Mouse (Mus musculus) lung, postnatal 36 days (tissue): ENCODE measurements around the gene Dpp3.
"Not testable (repeated sequence)": the region's sequence is repeated elsewhere in the genome, so short reads cannot be mapped to it uniquely, and the experiment has no call there.

Experiments
- DNase-seq: peaks from one replicate; pipeline ENCODE4 v3.0.0; 2022; ENCODE audit warnings: mixed read lengths

Gene Dpp3

GRCm38 (mm10) chr19:4927904-4928531 lies at the start of gene Dpp3:
Gene Dpp3 (minus strand): TSS chr19:4928287.
- peak; percentile 100 for DNase-seq

GRCm38 (mm10) chr19:4968236-4968635 lies 40.1 kb upstream of the Dpp3 start:
- peak; percentile 10 for DNase-seq

- DNase-seq, result peak; percentile 98
Observed at GRCm38 (mm10) chr19:4961928-4962601, 34.0 kb upstream of the Dpp3 start, which contains the start of gene Mrpl11. Gene Mrpl11 (plus strand): TSS chr19:4962147.

- DNase-seq, result not testable (repeated sequence)
Observed at GRCm38 (mm10) chr19:4948641-4949040, 20.6 kb upstream of the Dpp3 start.

DNA sequence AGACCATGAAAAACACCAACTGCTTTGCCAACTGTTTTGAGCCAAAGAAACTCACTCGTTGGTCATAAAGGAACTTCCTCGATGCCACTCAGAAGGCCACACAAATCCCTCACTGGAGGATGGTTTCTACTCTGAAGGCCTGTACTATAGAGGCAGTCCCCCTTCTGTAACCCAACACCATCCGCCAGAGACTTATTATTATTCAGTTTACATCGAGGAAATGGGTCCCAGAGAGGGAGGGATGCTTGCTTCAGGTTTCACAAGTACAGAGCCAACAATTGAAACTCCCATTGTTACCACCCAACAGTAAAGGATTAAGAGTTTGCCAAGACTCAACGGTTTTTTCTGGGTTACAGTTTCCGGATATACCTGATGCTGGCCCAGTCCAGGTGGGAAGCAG lies 17.5 kb upstream of the Dpp3 start:
- no peak for DNase-seq

- DNase-seq, result peak; percentile 60
Observed at GRCm38 (mm10) chr19:4943253-4943588, 15.1 kb upstream of the Dpp3 start.

DNA sequence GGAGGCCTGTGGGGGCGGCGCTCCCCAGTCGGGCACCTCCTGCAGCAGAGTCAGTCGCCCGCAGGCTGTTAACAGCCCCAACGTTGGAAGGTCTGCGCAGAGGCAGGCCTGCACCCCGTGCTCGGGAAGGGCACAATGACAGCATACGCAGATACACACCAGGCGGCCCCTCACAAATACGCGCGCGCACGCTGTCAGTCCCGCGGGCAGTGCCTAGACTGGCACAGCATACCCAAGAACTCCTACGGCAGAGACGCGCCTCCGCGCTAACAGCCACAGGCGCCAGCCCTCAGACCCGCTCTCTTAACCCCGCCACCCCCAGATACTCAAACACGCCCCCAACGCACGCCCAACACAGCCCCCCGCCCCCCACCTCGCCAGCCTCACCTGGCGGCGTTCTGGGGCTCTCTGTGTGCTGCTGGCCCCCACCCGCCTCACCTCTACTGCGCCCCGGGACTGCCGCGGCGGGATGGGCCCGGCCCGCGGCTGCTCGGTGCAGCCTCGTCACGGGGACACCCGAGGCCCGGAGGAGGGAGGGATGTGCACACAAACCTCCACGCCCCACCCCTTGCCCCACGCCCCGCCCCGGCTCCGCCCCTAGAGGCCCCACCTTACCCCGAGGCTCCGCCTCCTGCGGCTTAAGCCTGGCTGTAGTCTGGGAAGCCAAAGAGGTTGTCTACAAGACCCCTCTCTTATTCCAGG lies 14.6 kb upstream of the Dpp3 start, which contains the start of gene Peli3:
Gene Peli3, minus strand, starts transcription at position 577 of the 702 bp plus-strand sequence.
- peak; percentile 79 for DNase-seq

DNA sequence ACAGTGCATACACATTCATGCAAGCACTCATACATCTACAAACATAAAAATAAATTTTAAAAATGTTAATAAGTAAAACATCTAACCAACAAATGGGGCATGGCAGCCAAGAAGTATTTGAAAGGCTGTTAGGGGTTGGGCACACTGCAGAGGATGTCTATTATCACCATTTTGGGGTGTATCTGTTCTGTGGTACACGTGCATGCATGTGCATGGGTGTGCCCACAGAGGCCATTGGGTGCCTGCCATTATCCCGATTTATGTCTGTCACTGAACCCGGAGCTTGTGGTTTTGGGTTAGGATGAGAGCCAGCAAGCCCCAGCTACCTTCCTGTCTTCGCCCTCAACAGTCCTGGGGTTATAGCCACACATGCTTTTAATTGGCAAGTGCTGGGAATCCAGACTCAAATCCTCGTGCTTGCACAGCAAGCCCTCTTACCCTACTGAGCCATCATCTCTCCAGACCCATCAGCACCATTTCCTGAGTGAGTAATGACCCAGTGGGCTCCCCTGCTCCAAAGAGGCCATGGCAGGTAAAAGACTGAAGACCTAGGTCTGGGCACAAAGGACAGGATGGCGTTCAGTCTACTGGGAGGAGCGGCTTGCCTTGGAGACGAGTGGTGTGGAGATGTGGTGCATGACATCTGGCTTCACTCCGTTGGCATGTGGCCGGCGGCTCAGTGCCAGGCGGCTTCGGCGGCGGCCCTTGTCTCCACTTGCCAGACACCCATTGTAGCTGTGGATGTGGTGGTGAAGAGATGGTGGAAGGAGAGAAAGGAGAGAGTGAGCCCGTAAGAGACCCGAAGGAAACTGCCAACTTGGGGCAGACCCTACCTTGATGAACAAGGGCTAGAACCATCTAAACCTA lies 9.6 kb upstream of the Dpp3 start:
- DNase-seq, result no peak

DNA sequence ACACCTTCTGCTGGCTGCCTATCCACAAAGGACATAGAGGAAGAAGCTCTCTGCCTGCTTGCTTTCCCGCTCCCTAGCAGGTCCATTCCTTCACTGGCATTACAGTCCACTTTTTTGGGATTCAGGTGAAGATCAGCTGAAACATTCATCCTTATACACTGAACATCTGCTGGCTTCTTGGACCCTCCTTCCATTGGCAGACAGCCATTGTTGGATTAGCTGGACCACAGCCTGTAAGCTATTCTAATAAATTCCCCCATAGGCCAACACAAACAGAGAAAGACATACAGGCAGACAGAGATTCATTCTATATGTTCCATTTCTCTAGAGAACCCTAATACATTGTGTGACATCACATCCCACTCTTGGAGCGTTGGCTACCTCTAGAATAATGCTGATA lies 8.8 kb upstream of the Dpp3 start:
- no peak for DNase-seq

DNA sequence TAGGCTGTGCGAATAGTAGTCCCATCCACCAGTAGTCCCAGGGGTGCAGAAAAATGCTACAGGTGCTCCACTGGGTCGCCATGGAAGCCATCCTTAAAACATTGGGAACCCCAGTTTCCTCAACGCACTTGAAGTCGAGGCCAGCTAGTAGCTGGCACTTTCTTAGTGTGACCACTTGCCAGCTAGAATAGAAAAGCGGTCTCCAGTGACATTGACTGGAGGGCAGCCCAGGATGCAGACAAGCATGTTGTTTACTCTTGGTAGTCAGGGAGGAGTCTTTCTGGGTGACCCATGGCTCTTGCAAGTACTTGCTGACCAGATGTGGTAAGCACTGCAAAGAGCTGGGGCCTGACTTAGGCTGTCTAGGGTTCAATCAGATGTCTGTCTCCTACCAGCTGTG lies 694 bp upstream of the Dpp3 start:
- peak; percentile 24 for DNase-seq

DNA sequence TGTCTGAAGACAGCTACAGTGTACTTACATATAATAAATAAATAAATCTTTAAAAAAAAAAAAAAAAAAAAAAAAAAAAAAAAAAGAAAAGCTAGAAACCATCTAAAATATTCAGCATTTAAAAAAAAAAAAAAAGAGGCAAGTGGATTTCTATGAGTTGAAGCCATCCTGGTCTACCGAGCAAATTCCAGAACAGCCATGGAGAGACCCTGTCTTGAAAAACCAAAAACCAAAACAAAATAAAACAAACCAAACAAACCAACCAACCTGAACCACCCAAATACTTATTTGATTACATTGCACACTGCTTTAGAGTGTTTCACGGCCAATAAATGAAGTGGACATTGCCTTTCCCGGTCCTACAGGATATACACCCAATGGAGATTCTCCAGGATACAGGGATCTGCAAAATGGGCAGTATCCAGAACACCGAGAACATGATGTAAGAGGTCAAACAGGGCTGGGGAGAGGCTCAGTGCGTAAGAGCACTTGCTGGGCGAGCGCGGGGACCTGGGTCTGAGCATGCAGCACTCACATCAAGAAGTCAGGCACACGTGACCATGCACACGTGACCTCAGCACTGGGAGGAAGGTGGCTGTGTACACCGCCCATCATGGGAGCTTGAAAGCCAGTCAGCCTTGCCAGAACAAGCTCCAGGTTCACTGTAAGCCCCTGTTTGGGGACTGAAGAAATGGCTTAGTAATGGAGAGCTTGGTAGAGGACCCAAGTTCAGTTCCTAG lies 2.8 kb downstream of the Dpp3 start:
- no peak for DNase-seq

DNA sequence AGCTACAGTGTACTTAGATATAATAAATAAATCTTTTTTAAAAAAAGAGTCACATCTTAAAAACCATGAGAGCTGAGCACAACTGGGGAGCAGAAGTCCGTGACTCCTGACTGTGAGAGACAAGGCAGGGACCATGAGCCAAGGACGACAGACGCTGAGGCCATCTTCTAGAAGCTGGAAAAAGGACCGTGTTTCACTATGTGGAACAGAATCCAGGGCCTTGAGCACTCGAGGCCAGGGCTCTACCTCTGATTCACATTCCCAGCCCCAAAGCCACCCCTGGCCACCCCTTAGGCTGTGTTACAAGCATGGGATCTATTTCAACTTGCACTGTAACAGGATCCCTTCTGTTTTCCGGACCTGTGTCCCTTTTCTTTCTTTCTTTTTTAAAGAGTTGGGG lies 8.4 kb downstream of the Dpp3 start:
- no peak for DNase-seq

- peak; percentile 10 for DNase-seq
Observed at GRCm38 (mm10) chr19:4916827-4917226, 11.3 kb downstream of the Dpp3 start.

- no peak for DNase-seq
Observed at GRCm38 (mm10) chr19:4915924-4916603, 12.0 kb downstream of the Dpp3 start.

- DNase-seq, result no peak
Observed at GRCm38 (mm10) chr19:4909376-4909775, 18.7 kb downstream of the Dpp3 start.

DNA sequence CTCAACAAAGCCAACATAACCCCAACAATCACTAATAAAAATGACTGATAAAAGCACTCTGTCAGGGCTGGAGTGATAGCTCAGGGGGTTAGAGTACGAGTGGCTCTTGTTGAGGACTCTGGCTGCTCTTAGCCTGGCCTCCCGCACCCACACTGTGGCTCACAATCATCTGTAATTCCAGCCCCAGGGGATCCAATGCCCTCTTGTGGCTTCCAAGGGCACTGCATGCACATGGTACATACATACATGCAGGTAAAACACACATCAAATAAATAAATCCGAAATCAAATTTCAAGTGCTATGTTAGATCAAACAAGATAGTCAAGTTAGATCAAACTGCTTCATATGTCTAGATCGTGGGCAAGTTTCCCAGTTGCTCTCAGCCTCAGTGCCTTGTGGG lies 20.0 kb downstream of the Dpp3 start:
- peak; percentile 37 for DNase-seq

GRCm38 (mm10) chr19:4905979-4906794 lies 21.9 kb downstream of the Dpp3 start, which contains the start of gene Bbs1:
Gene Bbs1 (minus strand): TSS chr19:4906628.
- DNase-seq, result peak; percentile 83

DNA sequence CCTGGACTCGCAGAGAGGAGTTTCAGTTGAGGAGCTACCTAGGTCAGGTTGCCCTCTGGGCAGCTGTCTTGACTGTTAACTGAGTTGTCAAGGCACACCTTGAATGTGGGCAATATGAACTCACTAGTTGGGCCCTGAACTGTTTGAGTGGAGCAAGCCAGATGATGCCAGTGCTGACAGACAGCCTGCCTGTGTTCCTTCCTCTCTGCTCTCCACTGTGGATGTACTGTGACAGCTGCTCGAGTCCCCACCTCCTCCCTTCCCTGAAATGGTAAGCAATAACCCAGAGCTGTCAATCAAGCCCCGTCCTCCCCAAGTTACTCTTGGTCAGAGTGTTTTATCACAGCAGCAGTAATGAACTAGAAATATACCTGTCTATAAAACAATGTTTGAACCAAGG lies 28.2 kb downstream of the Dpp3 start:
- DNase-seq, result no peak

- no peak for DNase-seq
Observed at GRCm38 (mm10) chr19:4898972-4899371, 29.1 kb downstream of the Dpp3 start.

DNA sequence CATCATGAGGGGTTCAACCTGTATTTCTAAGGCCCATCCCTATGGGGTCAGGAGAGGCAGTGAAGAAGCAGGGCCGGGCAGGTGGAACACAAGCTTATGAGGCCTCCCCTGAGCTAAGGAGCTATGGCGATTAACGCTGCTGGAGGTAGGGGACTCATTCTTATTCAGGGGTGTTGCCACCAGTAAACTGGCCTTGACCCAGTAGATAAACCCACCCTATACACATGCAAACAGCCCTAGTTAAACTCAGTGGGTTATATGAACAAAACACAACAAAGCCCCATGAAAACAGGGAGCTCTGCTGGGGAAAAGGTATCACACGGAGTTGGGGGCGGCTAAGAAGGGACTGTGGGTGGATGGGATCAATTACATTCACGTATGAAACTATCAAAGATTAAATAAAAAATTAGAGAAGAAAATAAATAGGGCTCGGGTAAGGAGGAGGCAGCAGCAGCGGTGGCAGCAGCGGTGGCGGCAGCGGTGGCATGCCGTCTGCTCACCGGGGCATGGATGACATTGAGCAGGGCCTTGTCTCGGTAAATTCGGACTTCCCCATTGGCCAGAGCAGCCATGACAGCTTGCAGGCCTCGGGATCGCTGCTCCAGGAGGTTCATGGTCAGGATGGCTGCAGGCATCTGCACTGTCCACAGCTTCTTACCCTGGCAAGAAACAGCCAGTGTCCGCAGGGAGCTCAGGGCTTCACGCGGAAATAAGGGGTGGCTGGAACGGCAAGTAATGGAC lies 31.1 kb downstream of the Dpp3 start:
- no peak for DNase-seq
